Mouse (Mus musculus) E14TG2a.4 (cell line): ENCODE results near the gene Prdm10.

Experiments used
- CTCF ChIP-seq: conservative IDR thresholded peaks from 2 replicates; pipeline ENCODE4 v1.5.1; 2014; ENCODE audit warnings: low read length
- POU5F1 ChIP-seq: IDR thresholded peaks from 2 replicates; pipeline ENCODE4 v1.6.1; 2014; ENCODE audit warnings: low read length, borderline replicate concordance

DNA sequence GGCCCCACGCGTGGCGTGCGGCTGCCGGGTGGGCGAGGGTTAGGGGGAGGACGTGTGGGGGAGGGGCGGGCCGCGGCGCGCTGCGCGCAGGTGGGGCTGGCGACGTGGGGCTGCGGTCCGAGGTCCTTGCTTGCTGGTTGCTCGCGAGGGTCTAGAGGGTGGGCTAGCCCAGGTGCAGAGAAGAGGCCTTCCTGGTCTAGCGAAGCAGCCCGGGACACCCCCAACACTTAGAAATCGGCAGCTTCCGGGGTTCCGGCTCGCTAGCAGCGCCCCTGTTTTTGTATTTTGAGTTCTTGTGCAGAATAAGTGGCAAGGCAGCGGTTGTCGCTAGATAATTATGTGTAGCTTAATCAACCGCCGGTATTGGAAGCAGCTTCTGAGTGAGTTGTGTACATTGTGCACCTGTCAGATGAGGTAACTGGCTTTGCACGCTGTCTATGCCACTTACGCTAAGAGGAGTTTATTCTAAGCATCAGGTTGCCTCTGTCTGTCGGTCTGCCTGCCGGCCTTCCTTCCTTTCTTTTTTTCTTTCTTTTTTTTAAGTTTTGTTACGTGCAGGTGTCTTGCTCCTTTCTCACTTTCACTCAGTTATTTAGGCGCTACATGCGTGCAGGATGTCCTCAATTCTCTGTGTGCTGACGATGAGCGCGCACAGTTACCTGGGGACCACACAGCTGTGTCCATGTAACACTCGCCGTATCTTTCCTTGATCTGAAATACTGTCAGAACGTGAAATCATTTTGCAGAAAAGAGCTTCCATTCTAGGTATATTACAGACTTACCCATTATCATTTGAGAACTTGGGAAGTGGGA, 106.2 kb downstream of the Prdm10 start:
- TF ChIP-seq CTCF (no peak), POU5F1 (no peak)
